Mouse (Mus musculus): ENCODE measurements around the gene Tmed1.
"Not testable (repeated sequence)": the region's sequence is repeated elsewhere in the genome, so short reads cannot be mapped to it uniquely, and the experiment has no call there.

The Tmed1 gene

DNA sequence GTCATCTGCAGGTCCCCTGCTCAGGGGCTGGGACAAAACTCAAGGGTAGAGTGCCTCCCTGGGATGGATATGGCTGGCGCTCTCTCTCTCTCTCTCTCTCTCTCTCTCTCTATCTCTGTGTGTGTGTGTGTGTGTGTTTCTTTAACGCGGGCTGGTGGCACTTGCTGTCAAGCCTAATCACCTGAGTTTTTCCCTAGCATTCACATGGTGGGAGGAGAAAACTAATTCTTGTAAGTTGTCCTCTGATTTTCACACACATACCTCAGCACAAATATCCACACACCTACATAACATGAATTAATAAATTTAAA is 16.5 kb upstream of the Tmed1 start:
- in situ Hi-C loops (cut with MboI; ENCODE audit: unreplicated experiment in 2 of 2), result no loop called here

DNA sequence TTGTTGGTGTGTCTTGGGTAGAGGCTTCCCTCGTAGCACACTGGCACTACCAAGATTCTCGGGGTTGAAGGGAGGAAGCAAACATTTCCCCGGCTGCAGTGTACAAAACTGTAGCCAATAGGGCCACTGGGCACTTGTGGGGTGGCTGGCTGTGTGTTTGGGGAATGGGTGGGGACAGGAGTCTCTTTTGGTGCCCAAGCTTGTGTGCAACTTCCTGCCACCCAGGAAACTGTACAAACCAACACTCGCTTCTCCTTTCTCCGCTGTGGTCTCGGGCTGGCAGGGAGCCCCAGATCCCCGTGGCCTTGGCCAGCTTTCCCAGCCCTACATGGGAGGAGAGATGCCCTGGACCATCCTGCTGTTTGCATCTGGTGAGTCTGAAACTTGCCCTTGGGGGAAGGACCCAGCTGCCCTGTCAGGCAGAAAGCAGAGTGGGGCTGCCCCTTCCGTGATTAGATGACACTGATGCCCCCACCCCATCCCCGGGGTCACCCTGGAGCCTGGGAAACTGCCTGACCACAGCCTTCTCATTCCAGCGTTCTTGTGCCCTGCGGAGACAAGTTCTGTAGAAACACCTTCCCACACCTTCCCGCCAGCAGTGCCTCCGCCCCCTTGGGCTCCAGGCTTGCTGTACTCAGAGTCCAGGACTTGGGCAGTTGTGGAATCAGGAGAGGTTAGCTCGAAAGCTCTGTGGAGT is 16.0 kb upstream of the Tmed1 start, which contains the start of gene AB124611:
Gene AB124611, plus strand, starts transcription at position 240 of the 697 bp plus-strand sequence.
- in situ Hi-C loops (cut with MboI; ENCODE audit: unreplicated experiment in 2 of 2), result no loop called here

GRCm38 (mm10) chr9:21525142-21525936 is 15.3 kb upstream of the Tmed1 start:
- in situ Hi-C loops (cut with MboI; ENCODE audit: unreplicated experiment in 2 of 2), result no loop called here

DNA sequence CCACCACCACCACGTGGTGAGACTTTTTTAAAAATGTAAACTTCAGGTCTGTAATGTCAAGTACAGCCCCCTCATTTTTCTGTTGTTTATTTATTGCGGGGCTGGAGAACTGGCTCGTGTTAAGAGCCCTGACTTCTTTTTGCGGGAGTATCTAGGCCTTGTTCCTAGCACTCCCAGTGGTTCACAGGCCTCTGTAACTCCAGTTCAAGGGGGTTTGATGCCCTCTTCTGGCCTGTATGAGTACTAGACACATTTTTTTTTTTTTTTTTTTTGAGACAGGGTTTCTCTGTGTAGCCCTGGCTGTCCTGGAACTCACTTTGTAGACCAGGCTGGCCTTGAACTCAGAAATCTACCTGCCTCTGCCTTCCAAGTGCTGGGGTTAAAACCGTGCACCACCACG is 8.6 kb upstream of the Tmed1 start:
- in situ Hi-C loops (cut with MboI; ENCODE audit: unreplicated experiment in 2 of 2), result not testable (repeated sequence)

DNA sequence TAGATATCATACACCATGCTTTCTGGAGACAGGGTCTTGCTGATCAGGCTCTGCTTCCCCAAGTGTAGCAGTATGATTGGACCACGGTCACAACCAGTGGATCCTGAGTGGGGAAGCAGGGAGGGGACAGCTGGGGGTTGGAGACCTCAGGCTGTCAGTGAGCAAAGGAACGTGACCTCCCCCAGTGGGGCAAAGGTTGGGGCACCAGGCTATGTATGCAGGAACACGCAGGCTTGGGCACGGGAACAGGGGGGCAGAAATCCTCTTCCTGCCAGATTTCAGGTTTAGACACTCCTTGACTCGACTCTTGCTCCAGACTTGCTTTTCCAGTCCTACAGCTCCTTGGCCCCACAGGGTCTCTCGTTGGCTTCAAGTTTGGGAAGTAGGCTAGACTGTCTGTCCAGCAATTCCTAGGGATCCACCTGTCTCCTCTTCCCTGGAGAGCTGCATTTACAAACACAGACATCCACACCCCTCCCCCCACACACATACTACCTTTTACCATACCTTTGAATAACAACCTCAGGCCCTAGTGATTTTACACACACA is 8.0 kb upstream of the Tmed1 start:
- in situ Hi-C loops (cut with MboI; ENCODE audit: unreplicated experiment in 2 of 2), result no loop called here

DNA sequence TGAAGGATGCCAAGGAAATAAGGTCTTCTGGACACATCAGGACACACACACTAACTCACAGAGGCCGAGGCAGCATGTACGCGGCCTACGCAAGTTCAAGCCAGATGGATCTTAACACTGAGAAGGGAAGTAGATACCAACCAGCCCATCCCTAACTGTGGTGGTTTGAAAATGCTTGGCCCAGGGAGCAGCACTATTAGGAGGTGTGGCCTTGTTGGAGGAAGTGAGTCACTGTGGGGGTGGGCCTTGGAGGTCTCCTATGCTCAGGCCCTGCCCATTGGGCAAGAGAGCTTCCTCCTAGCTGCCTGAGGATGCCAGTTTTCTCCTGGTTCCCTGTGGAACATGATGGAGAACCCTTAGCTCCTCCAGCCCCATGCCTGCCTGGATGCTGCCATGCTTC is 3.4 kb upstream of the Tmed1 start:
- in situ Hi-C loops (cut with MboI; ENCODE audit: unreplicated experiment in 2 of 2), result no loop called here

DNA sequence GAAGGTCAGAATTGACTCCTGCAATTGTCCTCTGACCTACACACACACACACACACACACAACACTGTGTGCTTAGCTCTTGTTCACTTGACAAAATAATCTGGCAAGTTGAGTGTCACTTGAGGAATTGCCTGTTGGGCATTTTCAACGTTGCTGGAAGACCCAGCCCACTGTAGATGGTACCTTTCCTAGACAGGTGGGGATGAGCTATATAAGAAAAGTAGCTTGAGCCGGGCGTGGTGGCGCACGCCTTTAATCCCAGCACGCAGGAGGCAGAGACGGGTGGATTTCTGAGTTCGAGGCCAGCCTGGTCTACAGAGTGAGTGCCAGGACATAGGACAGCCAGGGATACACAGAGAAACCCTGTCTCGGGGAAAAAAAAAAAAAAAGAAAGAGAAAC is 1.0 kb upstream of the Tmed1 start:
- in situ Hi-C loops (cut with MboI; ENCODE audit: unreplicated experiment in 2 of 2), result no loop called here

DNA sequence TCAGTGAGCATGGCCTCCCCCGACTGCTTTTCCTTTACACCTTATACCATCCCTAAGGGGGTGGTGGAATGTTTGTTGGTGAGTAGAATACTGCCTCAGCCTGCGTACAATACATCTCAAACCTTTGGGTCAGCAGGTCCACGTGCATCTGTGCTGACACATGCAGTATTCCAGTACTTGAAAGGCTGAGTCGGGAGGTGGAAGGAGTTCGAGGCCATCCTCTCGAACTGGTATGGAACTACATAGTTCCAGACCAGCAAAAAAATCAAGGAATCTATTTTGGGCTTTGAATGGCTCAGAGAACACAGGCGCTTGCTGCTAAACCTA is 600 bp upstream of the Tmed1 start:
- in situ Hi-C loops (cut with MboI; ENCODE audit: unreplicated experiment in 2 of 2), result no loop called here

- in situ Hi-C loops (cut with MboI; ENCODE audit: unreplicated experiment in 2 of 2), result no loop called here
Measured at GRCm38 (mm10) chr9:21508871-21509404, 1.1 kb downstream of the Tmed1 start.

GRCm38 (mm10) chr9:21507753-21508430 is 2.2 kb downstream of the Tmed1 start:
- in situ Hi-C loops (cut with MboI; ENCODE audit: unreplicated experiment in 2 of 2), result no loop called here

- in situ Hi-C loops (cut with MboI; ENCODE audit: unreplicated experiment in 2 of 2), result no loop called here
Measured at GRCm38 (mm10) chr9:21505767-21506166, 4.3 kb downstream of the Tmed1 start.

- in situ Hi-C loops (cut with MboI; ENCODE audit: unreplicated experiment in 2 of 2), result no loop called here
Measured at GRCm38 (mm10) chr9:21503352-21503751, 6.7 kb downstream of the Tmed1 start.

DNA sequence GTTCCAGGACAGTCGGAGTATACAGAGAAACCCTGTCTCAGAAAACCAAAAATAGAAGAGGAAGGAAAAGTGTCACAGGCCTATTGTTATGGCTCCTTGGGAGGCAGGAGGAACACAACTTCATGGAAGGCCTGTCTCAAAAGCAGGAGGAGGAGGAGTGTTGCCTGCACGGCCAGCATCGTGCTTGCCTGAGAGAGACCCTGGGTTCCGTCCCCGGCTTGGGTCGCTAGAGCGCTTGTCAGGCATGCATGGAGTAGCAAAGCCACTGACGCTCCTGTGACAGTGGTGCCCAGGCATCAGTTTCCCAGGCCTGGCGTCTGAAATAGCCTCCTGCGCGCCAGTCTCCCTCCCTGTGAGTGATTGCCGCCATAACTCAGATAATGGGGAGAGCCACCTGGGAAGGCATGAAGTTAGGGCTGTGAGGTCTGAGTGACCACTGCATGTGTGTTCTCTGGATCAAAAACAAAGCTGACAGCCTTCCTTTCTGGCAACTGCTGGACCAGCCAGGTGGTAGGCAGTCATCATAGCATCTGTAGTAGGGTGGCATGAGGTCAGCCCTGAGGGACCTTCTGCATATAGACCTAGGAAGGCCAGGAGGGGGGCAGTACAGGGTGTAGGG is 11.7 kb downstream of the Tmed1 start:
- in situ Hi-C loops (cut with MboI; ENCODE audit: unreplicated experiment in 2 of 2), result no loop called here

DNA sequence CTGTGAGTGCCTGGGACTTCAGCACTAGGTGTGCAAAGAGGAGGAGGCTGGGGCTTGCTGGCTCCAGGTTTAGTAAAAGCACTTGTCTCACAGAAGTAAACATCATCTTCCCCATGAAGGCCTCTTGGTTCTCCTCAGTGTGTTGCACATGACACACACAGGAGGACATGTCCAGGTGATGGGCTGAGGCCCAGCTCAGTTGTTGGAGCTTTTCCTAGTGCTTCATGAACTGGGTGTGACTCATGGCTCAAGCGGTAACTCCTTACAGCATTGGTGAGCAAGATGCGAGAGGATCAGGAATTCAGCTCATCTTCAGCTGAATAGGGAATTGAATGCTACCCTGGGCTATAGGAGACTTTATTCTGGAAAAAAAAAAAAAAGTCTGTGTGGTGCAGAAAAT is 12.4 kb downstream of the Tmed1 start:
- in situ Hi-C loops (cut with MboI; ENCODE audit: unreplicated experiment in 2 of 2), result no loop called here

- in situ Hi-C loops (cut with MboI; ENCODE audit: unreplicated experiment in 2 of 2), result no loop called here
Measured at GRCm38 (mm10) chr9:21497050-21497542, 13.0 kb downstream of the Tmed1 start.

GRCm38 (mm10) chr9:21496308-21497049 is 13.6 kb downstream of the Tmed1 start:
- in situ Hi-C loops (cut with MboI; ENCODE audit: unreplicated experiment in 2 of 2), result no loop called here

DNA sequence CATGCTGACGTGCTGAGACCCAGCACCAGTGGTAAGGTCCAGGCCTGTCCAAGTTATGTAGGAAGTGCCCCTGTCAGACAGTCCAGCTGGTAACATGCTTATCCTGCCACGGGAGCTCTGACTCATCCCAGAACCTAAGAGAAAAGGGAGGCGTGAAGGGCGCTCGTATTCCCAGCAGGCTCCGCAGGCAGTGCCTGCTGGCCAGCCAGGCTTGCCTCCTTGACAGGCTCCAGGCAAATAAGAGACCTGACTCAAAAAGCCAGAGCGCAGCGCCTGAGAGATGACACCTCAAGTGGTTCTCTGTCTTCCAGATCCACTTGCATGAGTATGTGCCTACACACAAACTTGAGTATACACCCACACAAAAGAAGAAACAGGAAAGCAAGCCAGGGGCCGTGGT is 15.3 kb downstream of the Tmed1 start:
- in situ Hi-C loops (cut with MboI; ENCODE audit: unreplicated experiment in 2 of 2), result no loop called here

DNA sequence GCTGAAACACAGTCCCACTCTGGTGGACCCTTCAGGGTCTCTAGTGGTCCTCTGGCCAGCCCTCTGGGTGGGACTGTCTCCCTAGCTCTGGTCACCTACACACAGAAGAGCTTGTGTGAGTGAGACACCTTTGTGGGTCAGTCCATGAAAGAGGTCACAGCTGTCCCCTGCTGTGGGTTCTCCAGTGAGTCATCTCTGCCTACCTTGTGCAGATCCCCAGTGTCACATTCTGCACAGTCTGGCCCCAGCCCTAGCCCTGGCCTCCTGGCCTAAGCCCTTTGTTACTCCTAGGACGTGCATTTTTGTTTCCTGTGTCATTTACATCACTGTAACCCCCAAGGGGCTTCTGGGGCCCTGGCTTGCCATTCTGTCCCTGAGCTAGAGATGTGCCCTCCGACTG is 16.1 kb downstream of the Tmed1 start:
- in situ Hi-C loops (cut with MboI; ENCODE audit: unreplicated experiment in 2 of 2), result no loop called here

GRCm38 (mm10) chr9:21490696-21491095 is 19.4 kb downstream of the Tmed1 start:
- in situ Hi-C loops (cut with MboI; ENCODE audit: unreplicated experiment in 2 of 2), result no loop called here

DNA sequence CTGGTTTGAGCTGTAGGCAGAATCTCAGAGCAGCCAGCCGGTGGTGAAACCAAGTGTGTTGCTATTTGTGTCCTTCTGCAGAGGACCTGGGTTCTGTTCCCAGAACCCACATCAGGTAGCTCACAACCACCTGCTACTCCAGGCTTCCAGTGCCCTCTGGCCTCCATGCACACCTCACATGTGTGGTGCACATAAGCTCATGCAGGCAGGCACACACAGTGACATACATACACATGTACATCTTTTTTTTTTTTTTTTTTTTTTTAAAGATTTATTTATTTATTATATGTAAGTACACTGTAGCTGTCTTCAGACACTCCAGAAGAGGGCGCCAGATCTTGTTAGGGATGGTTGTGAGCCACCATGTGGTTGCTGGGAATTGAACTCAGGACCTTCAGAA is 21.8 kb downstream of the Tmed1 start:
- in situ Hi-C loops (cut with MboI; ENCODE audit: unreplicated experiment in 2 of 2), result not testable (repeated sequence)
